Mouse (Mus musculus) liver, adult 2 months (tissue): ENCODE measurements at regions not wholly inside any gene's neighbourhood (a gene's known extent, or its start where the extent isn't known, plus 50 kb on each side); places are given as distances from the start of the nearest gene placed in this dataset.

Experiments
- CTCF ChIP-seq: fragments of 200-500 bp; IDR thresholded peaks from 2 replicates; pipeline ENCODE4 v1.5.1; 2011; ENCODE audit warnings: low read depth, low read length, control low read depth
- POLR2A ChIP-seq: fragments of 200-500 bp; IDR thresholded peaks from 2 replicates; pipeline ENCODE4 v1.6.1; 2011; ENCODE audit warnings: low read length, control low read depth; ENCODE audit not compliant: insufficient read depth; ENCODE audit errors: extremely low read depth

DNA sequence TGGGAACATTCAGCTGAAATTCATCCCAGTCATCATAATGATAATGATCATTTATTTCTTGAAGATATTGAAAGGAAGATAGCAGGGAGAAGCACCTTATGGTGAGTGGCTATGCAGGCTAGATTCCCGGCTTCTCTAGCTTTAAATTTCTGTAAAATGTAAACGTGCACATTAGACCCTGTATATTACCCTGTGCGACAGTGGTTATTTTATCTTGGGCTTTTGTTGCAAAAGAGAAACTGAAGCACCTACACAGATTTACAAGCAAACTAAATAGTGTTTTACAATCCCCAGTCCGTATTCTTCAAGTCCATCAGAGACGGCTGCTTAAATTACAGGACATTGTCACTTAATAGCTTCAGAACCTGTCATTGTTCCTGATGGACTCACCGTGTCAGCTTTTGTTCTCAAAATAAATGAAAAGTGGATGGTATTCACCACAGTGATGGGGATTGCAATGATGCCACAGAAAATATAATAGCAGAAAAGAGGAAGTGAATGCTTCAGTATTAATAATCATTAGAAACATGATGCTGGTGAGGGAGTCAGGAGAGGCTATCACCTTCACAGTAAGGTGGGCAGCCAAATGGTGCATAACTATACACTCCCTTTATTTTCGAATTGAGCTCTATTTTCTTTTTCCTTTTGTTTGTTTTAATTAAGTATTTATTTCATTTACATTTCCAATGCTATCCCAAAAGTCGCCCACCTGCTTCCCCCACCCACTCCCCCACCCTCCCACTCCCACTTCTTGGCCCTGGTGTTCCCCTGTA, 141.0 kb downstream of the AI429214 start:
- no peak for TF ChIP-seq CTCF
- no peak for TF ChIP-seq POLR2A
